Mouse (Mus musculus) heart, postnatal 0 days (tissue): ENCODE results near the gene Gstm1. TPM values are rescaled to one million over a fixed set of nuclear protein-coding genes. Genes with fewer than 3 reads are reported as not detected.
A peak's percentile ranks its signal among the peaks of the same experiment; 100 is the strongest.
"Not testable (repeated sequence)": the region's sequence is repeated elsewhere in the genome, so short reads cannot be mapped to it uniquely, and the experiment has no call there.

Experiments used
- ATAC-seq: fragments of 200-750 bp; cut with Nextera tagmentation; 2 replicates; pipeline ENCODE4 v1.8.0; 2017; ENCODE audit warnings: low read depth, moderate number of reproducible peaks, moderate library complexity; ENCODE audit not compliant: insufficient read depth
- DNase-seq: peaks from one replicate; pipeline ENCODE4 v3.0.0-alpha.2; 2016; ENCODE audit warnings: low spot score
- H3K27ac ChIP-seq: fragments of 300-500 bp; sonication (generic); 2 replicates; pipeline ENCODE4 v1.5.1; 2014; ENCODE audit warnings: low read depth, mild to moderate bottlenecking
- H3K27me3 ChIP-seq: fragments of 300-500 bp; sonication (generic); 2 replicates; pipeline ENCODE4 v1.6.1; 2014; ENCODE audit warnings: low read length, mixed read lengths; ENCODE audit not compliant: control insufficient read depth, insufficient read depth
- H3K36me3 ChIP-seq: fragments of 300-500 bp; sonication (generic); replicated peaks from 2 replicates; pipeline ENCODE4 v1.6.1; 2014; ENCODE audit warnings: low read length, mixed read lengths; ENCODE audit not compliant: control insufficient read depth, insufficient read depth
- H3K4me1 ChIP-seq: fragments of 300-500 bp; sonication (generic); 2 replicates; pipeline ENCODE4 v1.6.1; 2014; ENCODE audit warnings: antibody characterized with exemption; ENCODE audit not compliant: control insufficient read depth, insufficient read depth
- H3K4me2 ChIP-seq: fragments of 300-500 bp; sonication (generic); 2 replicates; pipeline ENCODE4 v1.6.1; 2014; ENCODE audit warnings: low read depth, mild to moderate bottlenecking, low read length, moderate library complexity
- H3K4me3 ChIP-seq: fragments of 300-500 bp; sonication (generic); 2 replicates; pipeline ENCODE4 v1.5.1; 2014; ENCODE audit warnings: low read depth, low read length
- H3K9ac ChIP-seq: fragments of 300-500 bp; sonication (generic); replicated peaks from 2 replicates; pipeline ENCODE4 v1.6.1; 2014; ENCODE audit warnings: low read depth, low read length, mixed read lengths
- H3K9me3 ChIP-seq: fragments of 300-500 bp; sonication (generic); replicated peaks from 2 replicates; pipeline ENCODE4 v1.6.1; 2016; ENCODE audit warnings: low read length; ENCODE audit not compliant: control insufficient read depth
- CTCF ChIP-seq: IDR thresholded peaks from 2 replicates; pipeline ENCODE4 v1.5.1; 2016; ENCODE audit warnings: antibody characterized with exemption, control low read depth, low read depth
- EP300 ChIP-seq: IDR thresholded peaks from 2 replicates; pipeline ENCODE4 v1.6.1; 2016; ENCODE audit warnings: antibody characterized with exemption, low read depth
- WGBS: fragments of 180-500 bp; shearing (Covaris S2); extraction: QIAGEN DNeasy Blood & Tissue Kit; methylation state at CpG from one replicate; pipeline ENCODE4 v1.1.7; 2014; 5-methylcytosine and 5-hydroxymethylcytosine counted together
- polyA plus RNA-seq: library from polyadenylated mRNA; unstranded; fragments of >200 nt; fragmentation: Nextera tagmentation; extraction: Ambion mirVana; gene quantifications from 2 replicates; pipeline ENCODE4 v1.2.1, GENCODE M21; 2015
- total RNA-seq: library from RNA; depleted of rRNA; stranded (reverse); fragments of >200 nt; gene quantifications from 2 replicates; pipeline ENCODE4 v1.2.3, GENCODE M21; 2014; ENCODE audit warnings: low replicate concordance

The Gstm1 gene
- total and polyA plus RNA-seq, 2 experiments from 2014 or later: 111 to 136 TPM

DNA sequence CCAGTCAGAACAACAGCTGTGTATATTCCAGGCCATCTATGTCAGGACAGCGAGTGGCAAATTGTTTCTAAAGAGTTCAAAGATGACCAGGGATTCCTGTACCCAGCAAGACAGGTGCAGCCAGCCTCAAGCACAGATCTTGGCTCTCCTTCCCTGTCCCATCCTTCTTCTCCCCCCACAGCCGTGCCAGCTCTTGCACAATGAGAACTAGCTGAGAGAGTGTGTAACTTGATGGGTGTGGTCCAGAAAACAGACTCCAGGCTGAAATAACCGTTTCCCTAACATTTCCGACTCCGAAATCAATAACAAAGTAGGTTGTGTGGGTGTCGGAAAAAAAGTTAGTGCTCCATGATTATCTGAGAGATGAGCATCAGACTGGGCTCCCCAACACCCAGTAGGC lies 4.9 kb upstream of the Gstm1 start:
- DNase-seq: no peak
- Histone ChIP-seq H3K4me1 (0 out of 2 replicates have a peak, but pooled peaks cover 5% of the 10 kb centered on the region), H3K9ac (no peak overlapping the region), H3K4me3 (no peak overlapping the region), H3K4me2 (no peak overlapping the region), H3K27ac (no peak overlapping the region), H3K36me3 (no peaks in the 10 kb centered on the region), H3K9me3 (no peaks in the 10 kb centered on the region), H3K27me3 (no peaks in the 10 kb centered on the region)
- ATAC-seq: no peak
- TF ChIP-seq EP300: no peak
- TF ChIP-seq CTCF: no peak
- 71% methylated on average over 6 of the region's 6 CpGs for WGBS

- H3K4me2 ChIP-seq, H3K9me3 ChIP-seq, H3K36me3 ChIP-seq, H3K9ac ChIP-seq, DNase-seq, H3K27me3 ChIP-seq, H3K27ac ChIP-seq, H3K4me3 ChIP-seq, ATAC-seq: not testable (repeated sequence)
- H3K4me1 ChIP-seq: peaks cover 11% of the 10 kb centered on the region; the same call in 1 of the 2 replicates
- WGBS: 38% methylated on average over 11 of the region's 11 CpGs
Observed at GRCm38 (mm10) chr3:108020351-108021022, 2.7 kb upstream of the Gstm1 start.

- H3K36me3 ChIP-seq, H3K27me3 ChIP-seq, H3K9me3 ChIP-seq, H3K4me3 ChIP-seq, H3K4me2 ChIP-seq, ATAC-seq, H3K9ac ChIP-seq: not testable (repeated sequence)
- Histone ChIP-seq H3K27ac (peak overlapping the region; percentile 98), H3K4me1 (peaks cover 11% of the 10 kb centered on the region; the same call in 1 of the 2 replicates)
- WGBS: 42% methylated on average over 3 of the region's 3 CpGs
- peak; percentile 29 for DNase-seq
Observed at GRCm38 (mm10) chr3:108019226-108019625, 1.5 kb upstream of the Gstm1 start.

DNA sequence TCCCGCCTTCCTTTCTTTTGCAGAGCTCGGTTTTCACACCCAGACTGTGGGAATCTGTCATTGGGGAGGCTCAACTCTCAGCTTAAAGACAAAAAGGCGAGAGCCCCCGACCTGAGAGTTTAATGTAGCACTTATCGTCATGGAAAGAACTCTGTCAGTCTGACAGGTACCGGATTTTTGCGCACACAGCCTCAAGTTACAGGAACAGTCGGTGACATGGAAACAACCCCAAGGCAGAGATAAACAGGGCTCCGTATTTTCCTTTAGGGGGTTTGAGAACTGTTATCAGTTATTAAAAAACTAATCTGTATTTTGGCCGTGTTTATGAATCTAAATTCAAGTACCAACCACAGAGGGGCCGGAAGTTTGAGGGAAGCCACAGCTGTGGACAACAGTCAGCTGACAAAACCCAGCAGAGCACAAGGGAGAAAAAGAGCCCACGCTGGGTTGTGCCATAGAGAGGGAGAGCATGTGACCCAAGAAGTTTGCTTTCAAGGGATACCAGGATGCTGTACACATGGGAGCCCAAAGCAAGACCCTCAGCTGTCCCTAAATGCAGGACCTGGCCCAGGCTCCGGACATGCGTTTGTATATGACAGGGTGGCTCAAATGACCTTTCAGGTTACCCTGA lies 532 bp upstream of the Gstm1 start:
- peaks cover 18% of the 10 kb centered on the region; the same call in 1 of the 2 replicates for H3K4me1 ChIP-seq
- H3K36me3 ChIP-seq: no peaks in the 10 kb centered on the region
- H3K9me3 ChIP-seq: no peaks in the 10 kb centered on the region
- no peak for TF ChIP-seq CTCF
- TF ChIP-seq EP300: no peak
- no peaks in the 10 kb centered on the region for H3K27me3 ChIP-seq
- WGBS: 14% methylated on average over 14 of the region's 14 CpGs
- peak overlapping the region; percentile 48 for H3K4me3 ChIP-seq
- peak overlapping the region; percentile 45 for H3K9ac ChIP-seq
- ATAC-seq (peak; percentile 1; the same call in 1 of the 2 replicates), DNase-seq (peak; percentile 43)
- peak overlapping the region; percentile 71 for H3K4me2 ChIP-seq
- peak overlapping the region; percentile 98 for H3K27ac ChIP-seq

GRCm38 (mm10) chr3:108016468-108016867 lies 1.3 kb downstream of the Gstm1 start:
- not testable (repeated sequence) for ATAC-seq, H3K9ac ChIP-seq, H3K27me3 ChIP-seq, H3K4me3 ChIP-seq, H3K27ac ChIP-seq, H3K36me3 ChIP-seq, H3K9me3 ChIP-seq, DNase-seq
- WGBS: 86% methylated on average over 5 of the region's 5 CpGs
- Histone ChIP-seq H3K4me1 (peaks cover 18% of the 10 kb centered on the region; the same call in 1 of the 2 replicates), H3K4me2 (peak overlapping the region; percentile 71)

DNA sequence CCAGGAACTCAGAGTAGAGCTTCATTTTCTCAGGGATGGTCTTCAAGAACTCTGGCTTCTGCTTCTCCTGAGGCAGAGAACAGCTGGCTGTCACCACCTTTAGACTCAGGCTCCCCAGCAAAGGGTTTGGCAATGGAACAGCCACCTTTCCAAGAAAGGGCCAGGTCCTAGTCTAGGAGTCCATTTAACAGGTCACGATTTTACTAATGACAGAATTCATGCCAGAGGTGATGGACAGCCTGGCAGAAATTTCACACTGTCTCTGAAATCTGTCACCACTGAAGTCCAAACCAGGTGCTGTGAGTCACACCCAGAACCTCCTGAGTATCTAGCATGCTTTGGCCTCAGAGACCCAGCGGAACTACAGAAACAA lies 2.8 kb downstream of the Gstm1 start:
- no peak for DNase-seq
- Histone ChIP-seq H3K27me3 (no peaks in the 10 kb centered on the region), H3K9me3 (no peaks in the 10 kb centered on the region), H3K36me3 (no peaks in the 10 kb centered on the region), H3K9ac (no peak overlapping the region), H3K4me1 (peaks cover 18% of the 10 kb centered on the region; the same call in 1 of the 2 replicates), H3K4me2 (no peak overlapping the region), H3K4me3 (no peak overlapping the region), H3K27ac (no peak overlapping the region)
- ATAC-seq: no peak
- no peak for TF ChIP-seq EP300
- no peak for TF ChIP-seq CTCF
- 81% methylated on average over 2 of the region's 2 CpGs for WGBS
